Mouse (Mus musculus) C2C12 (cell line): Measurements from ENCODE around the gene Get4.

ENCODE experiments used
- CEBPB ChIP-seq: IDR thresholded peaks from one replicate; pipeline ENCODE4 v1.6.1; 2011; ENCODE audit warnings: low read depth, mild to moderate bottlenecking, control low read depth, moderate library complexity
- CTCF ChIP-seq: IDR thresholded peaks from one replicate; pipeline ENCODE4 v1.5.1; 2011; ENCODE audit not compliant: control insufficient read depth, insufficient read depth, insufficient read length
- FOSL1 ChIP-seq: IDR thresholded peaks from one replicate; pipeline ENCODE4 v1.8.0; 2011; ENCODE audit warnings: mild to moderate bottlenecking, low read length; ENCODE audit not compliant: poor library complexity, insufficient read depth, severe bottlenecking
- MAX ChIP-seq: IDR thresholded peaks from one replicate; pipeline ENCODE4 v1.6.1; 2011; ENCODE audit warnings: mild to moderate bottlenecking, control low read depth
- MYOG ChIP-seq: IDR thresholded peaks from one replicate; pipeline ENCODE4 v1.6.1; 2011; ENCODE audit not compliant: control insufficient read depth, insufficient read length; ENCODE audit errors: extremely low read depth
- USF1 ChIP-seq: IDR thresholded peaks from one replicate; pipeline ENCODE4 v1.6.1; 2011; ENCODE audit warnings: low read depth, mild to moderate bottlenecking, control low read depth, moderate library complexity

DNA sequence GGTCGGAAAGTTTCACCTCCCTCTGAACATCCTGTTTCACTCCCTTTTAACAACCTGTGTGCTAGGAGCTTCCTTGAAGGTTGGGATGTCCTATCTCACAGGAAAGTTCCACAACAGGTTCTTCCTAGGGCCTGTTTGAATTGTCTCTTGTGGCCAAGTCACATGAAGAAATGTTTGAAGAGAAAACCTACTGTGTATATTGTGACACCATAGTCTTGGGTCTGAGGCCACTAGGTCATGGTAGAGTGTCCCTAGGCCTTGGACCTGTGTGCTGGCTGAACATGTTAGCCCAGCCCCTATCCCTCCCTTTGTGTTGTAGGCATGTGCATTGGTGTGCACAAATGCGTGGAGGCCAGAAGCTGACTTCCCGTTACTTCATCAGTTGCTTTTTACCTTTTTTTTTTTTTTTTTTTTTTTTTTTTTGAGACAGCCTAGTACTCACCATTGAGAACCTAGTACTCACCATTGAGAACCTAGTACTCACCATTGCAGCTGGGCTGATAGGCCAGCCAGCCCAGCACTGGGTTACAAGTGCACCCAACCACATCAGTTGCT lies 4.2 kb downstream of the Get4 start:
- TF ChIP-seq CTCF (no peak), MAX (no peak), FOSL1 (no peak), USF1 (no peak), MYOG (no peak), CEBPB (no peak)
